Mouse (Mus musculus) midbrain, postnatal 0 days (tissue): ENCODE measurements around the gene Glg1. TPM values are rescaled to one million over a fixed set of nuclear protein-coding genes. Genes with fewer than 3 reads are reported as not detected.

Experiments
- ATAC-seq: fragments of 200-750 bp; cut with Nextera tagmentation; 2 replicates; pipeline ENCODE4 v1.8.0; 2017; ENCODE audit warnings: moderate number of reproducible peaks, mild to moderate bottlenecking, moderate TSS enrichment, moderate library complexity; ENCODE audit not compliant: low FRiP score
- DNase-seq: peaks from one replicate; pipeline ENCODE4 v3.0.0-alpha.2; 2015; ENCODE audit warnings: low spot score
- H3K27ac ChIP-seq: fragments of 300-500 bp; sonication (generic); 2 replicates; pipeline ENCODE4 v1.5.1; 2014; ENCODE audit warnings: low read depth, mild to moderate bottlenecking, low read length, mixed read lengths
- H3K27me3 ChIP-seq: fragments of 300-500 bp; sonication (generic); 2 replicates; pipeline ENCODE4 v1.6.1; 2014; ENCODE audit warnings: low read length, control low read depth, mixed read lengths; ENCODE audit not compliant: insufficient read depth
- H3K36me3 ChIP-seq: fragments of 300-500 bp; sonication (generic); 2 replicates; pipeline ENCODE4 v1.6.1; 2014; ENCODE audit warnings: low read length, control low read depth, mixed read lengths; ENCODE audit not compliant: insufficient read depth
- H3K4me1 ChIP-seq: fragments of 300-500 bp; sonication (generic); 2 replicates; pipeline ENCODE4 v1.6.1; 2014; ENCODE audit warnings: mild to moderate bottlenecking, control low read depth, antibody characterized with exemption, low read length, mixed read lengths; ENCODE audit not compliant: insufficient read depth
- H3K4me2 ChIP-seq: fragments of 300-500 bp; sonication (generic); 2 replicates; pipeline ENCODE4 v1.6.1; 2014; ENCODE audit warnings: low read depth, mild to moderate bottlenecking, low read length, mixed read lengths; ENCODE audit not compliant: poor library complexity, severe bottlenecking
- H3K4me3 ChIP-seq: fragments of 300-500 bp; sonication (generic); 2 replicates; pipeline ENCODE4 v1.5.1; 2014; ENCODE audit warnings: low read depth, mild to moderate bottlenecking, low read length, moderate library complexity
- H3K9ac ChIP-seq: fragments of 300-500 bp; sonication (generic); replicated peaks from 2 replicates; pipeline ENCODE4 v1.6.1; 2014; ENCODE audit warnings: mild to moderate bottlenecking, low read length, moderate library complexity, mixed read lengths; ENCODE audit not compliant: poor library complexity, severe bottlenecking
- H3K9me3 ChIP-seq: fragments of 300-500 bp; sonication (generic); 2 replicates; pipeline ENCODE4 v1.6.1; 2016; ENCODE audit warnings: low read length, control low read depth
- CTCF ChIP-seq: IDR thresholded peaks from 2 replicates; pipeline ENCODE4 v1.5.1; 2016; ENCODE audit warnings: antibody characterized with exemption, mild to moderate bottlenecking
- WGBS: fragments of 180-500 bp; shearing (Covaris S2); extraction: QIAGEN DNeasy Blood & Tissue Kit; methylation state at CpG from one replicate; pipeline ENCODE4 v1.1.7; 2014; 5-methylcytosine and 5-hydroxymethylcytosine counted together
- polyA plus RNA-seq: library from polyadenylated mRNA; unstranded; fragments of >200 nt; fragmentation: Nextera tagmentation; extraction: Ambion mirVana; gene quantifications from 2 replicates; pipeline ENCODE4 v1.2.1, GENCODE M21; 2015
- total RNA-seq: library from RNA; depleted of rRNA; stranded (reverse); fragments of >200 nt; gene quantifications from 2 replicates; pipeline ENCODE4 v1.2.3, GENCODE M21; 2014

Gene Glg1
- total and polyA plus RNA-seq, 2 experiments from 2014 or later: 37.4 to 50.9 TPM

DNA sequence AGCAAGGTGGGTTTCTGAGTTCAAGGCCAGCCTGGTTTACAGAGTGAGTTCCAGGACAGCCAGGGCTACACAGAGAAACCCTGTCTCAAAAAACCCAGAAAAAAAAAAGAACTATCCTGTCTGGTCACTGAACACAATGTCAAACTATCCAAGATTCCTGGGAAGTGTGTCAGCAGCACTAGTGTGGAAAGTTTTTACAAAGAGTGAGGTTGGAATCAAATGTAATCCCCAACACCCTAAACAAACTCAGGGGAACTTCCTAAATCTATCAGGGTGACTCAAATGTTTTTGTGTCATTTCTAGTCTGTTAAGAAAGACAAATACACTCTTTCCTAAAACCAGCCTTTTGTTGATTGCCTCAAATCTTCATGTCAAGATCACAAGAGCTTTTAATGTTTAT lies 62.8 kb downstream of the Glg1 start:
- H3K4me2 ChIP-seq: no peak overlapping the region
- no peaks in the 10 kb centered on the region for H3K4me1 ChIP-seq
- DNase-seq (no peak), ATAC-seq (no peak)
- H3K27ac ChIP-seq: no peak overlapping the region
- no peaks in the 10 kb centered on the region for H3K27me3 ChIP-seq
- TF ChIP-seq CTCF: no peak
- no peaks in the 10 kb centered on the region for H3K9me3 ChIP-seq
- H3K36me3 ChIP-seq: peaks cover 25% of the 10 kb centered on the region
- H3K9ac ChIP-seq: no peak overlapping the region
- no peak overlapping the region for H3K4me3 ChIP-seq

GRCm38 (mm10) chr8:111188594-111189211 lies 70.3 kb downstream of the Glg1 start:
- Histone ChIP-seq H3K4me3 (no peak overlapping the region), H3K36me3 (peaks cover 21% of the 10 kb centered on the region), H3K4me1 (no peaks in the 10 kb centered on the region), H3K27me3 (no peaks in the 10 kb centered on the region), H3K9ac (no peak overlapping the region), H3K9me3 (no peaks in the 10 kb centered on the region), H3K4me2 (no peak overlapping the region), H3K27ac (no peak overlapping the region)
- WGBS: 89% methylated on average over 6 of the region's 6 CpGs
- DNase-seq (no peak), ATAC-seq (no peak)
- TF ChIP-seq CTCF: no peak

GRCm38 (mm10) chr8:111187470-111187869 lies 71.5 kb downstream of the Glg1 start:
- DNase-seq: no peak
- H3K36me3 ChIP-seq: peaks cover 30% of the 10 kb centered on the region
- H3K4me3 ChIP-seq: no peak overlapping the region
- H3K9me3 ChIP-seq: no peaks in the 10 kb centered on the region
- no peak overlapping the region for H3K9ac ChIP-seq
- no peak for TF ChIP-seq CTCF
- no peaks in the 10 kb centered on the region for H3K27me3 ChIP-seq
- ATAC-seq: no peak
- H3K4me1 ChIP-seq: no peaks in the 10 kb centered on the region
- H3K4me2 ChIP-seq: no peak overlapping the region
- WGBS: 92% methylated on average over 7 of the region's 7 CpGs
- no peak overlapping the region for H3K27ac ChIP-seq

DNA sequence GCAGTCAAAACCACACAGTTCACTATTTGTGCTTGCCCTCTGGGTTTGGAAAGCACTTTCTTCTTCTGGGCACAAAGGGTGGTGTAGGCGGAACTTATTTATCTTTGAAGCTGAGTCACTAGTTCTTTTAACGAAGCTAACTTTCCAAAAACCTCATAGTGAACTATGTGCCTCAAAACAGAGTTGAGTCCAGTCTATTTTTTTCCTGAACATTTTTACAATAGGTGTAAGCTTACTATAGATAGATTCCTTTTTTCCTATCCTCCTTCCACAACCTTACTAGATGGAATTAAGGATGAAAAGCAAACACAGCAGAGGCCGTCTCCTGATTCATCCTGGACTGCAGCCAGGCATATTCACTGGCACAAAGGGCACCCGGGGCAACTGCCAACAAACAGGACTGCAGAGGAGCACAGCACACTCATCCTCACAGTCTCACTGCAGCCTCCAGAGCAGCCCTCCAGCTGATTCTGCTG lies 73.5 kb downstream of the Glg1 start:
- Histone ChIP-seq H3K27ac (no peak overlapping the region), H3K4me1 (no peaks in the 10 kb centered on the region), H3K9me3 (no peaks in the 10 kb centered on the region), H3K36me3 (peaks cover 40% of the 10 kb centered on the region), H3K4me2 (no peak overlapping the region), H3K27me3 (no peaks in the 10 kb centered on the region), H3K9ac (no peak overlapping the region), H3K4me3 (no peak overlapping the region)
- no peak for TF ChIP-seq CTCF
- no peak for ATAC-seq
- WGBS: 65% methylated on average over 4 of the region's 4 CpGs
- peak; percentile 66 for DNase-seq

- Histone ChIP-seq H3K4me1 (no peaks in the 10 kb centered on the region), H3K27ac (no peak overlapping the region), H3K9me3 (no peaks in the 10 kb centered on the region), H3K9ac (no peak overlapping the region), H3K36me3 (peaks cover 66% of the 10 kb centered on the region), H3K4me2 (no peak overlapping the region), H3K27me3 (no peaks in the 10 kb centered on the region), H3K4me3 (no peak overlapping the region)
- ATAC-seq (no peak), DNase-seq (peak; percentile 1)
- TF ChIP-seq CTCF: no peak
- 77% methylated on average over 5 of the region's 5 CpGs for WGBS
Observed at GRCm38 (mm10) chr8:111171661-111172060, 87.4 kb downstream of the Glg1 start.

DNA sequence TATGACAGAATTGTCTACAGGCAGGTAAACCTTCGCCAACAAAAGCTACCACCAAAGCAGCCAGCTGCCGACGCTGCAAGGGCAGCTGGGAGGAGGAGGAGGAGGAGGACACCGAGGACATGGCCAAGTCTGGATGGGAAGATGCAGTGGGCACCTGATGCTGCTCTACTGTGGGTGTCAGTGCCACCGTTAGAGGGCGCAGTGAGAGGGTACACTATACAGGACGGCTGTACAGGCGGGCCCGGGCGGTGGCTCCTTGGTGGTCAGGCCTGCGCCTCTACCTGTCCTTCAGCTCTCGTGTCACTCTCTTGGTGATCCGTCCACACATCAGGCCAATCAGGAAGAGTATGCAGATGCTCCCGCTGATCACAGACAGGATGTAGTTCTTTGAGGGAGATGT lies 101.4 kb downstream of the Glg1 start:
- H3K9ac ChIP-seq: no peak overlapping the region
- H3K4me2 ChIP-seq: no peak overlapping the region
- no peaks in the 10 kb centered on the region for H3K9me3 ChIP-seq
- H3K27me3 ChIP-seq: no peaks in the 10 kb centered on the region
- WGBS: 49% methylated on average over 14 of the region's 14 CpGs
- no peak overlapping the region for H3K4me3 ChIP-seq
- no peak overlapping the region for H3K27ac ChIP-seq
- peak; percentile 68 for TF ChIP-seq CTCF
- ATAC-seq: no peak
- no peaks in the 10 kb centered on the region for H3K4me1 ChIP-seq
- DNase-seq: peak; percentile 42
- H3K36me3 ChIP-seq: peaks cover 69% of the 10 kb centered on the region
